Mouse (Mus musculus) gastrocnemius, postnatal 36 days (tissue): ENCODE measurements around the gene Gm21887. TPM values are rescaled to one million over a fixed set of nuclear protein-coding genes. Genes with fewer than 3 reads are reported as not detected.
"Not testable (repeated sequence)": the region's sequence is repeated elsewhere in the genome, so short reads cannot be mapped to it uniquely, and the experiment has no call there.

Source experiments
- DNase-seq, 2 experiments: peaks; one replicate each; pipeline ENCODE4 v3.0.0; 2022
- intact Hi-C: fragments of 180-260 bp; cut with DNase I; formaldehyde crosslinking; loops from one replicate; pipeline ENCODE4 v1.15.1; 2025
- total RNA-seq, 2 experiments: library from RNA; stranded (reverse); gene quantifications; 2 replicates each; pipeline ENCODE4 v1.2.3; 2021

The Gm21887 gene
- total RNA-seq, 2 experiments from 2014 or later = 26.2 to 44.5 TPM

DNA sequence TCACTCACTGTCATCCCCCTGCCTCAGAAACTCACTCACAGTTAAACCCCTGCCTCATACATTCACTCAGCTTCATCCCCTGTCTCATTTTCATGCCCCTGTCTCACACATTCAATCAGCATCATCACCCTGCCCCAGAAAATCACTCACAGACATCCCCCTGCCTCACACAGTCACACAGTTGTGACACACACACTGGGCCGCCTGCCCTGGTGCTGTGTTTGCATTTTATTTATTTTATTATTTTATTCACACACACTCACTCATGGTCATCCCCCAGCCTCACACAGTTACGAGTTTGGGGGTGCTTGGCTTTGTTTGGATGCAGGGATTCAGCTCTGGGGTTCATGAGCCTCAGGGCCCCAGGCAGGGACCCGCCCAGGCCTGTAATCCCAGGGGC lies 875 bp upstream of the Gm21887 start:
- intact Hi-C loops, DNase-seq: not testable (repeated sequence)

DNA sequence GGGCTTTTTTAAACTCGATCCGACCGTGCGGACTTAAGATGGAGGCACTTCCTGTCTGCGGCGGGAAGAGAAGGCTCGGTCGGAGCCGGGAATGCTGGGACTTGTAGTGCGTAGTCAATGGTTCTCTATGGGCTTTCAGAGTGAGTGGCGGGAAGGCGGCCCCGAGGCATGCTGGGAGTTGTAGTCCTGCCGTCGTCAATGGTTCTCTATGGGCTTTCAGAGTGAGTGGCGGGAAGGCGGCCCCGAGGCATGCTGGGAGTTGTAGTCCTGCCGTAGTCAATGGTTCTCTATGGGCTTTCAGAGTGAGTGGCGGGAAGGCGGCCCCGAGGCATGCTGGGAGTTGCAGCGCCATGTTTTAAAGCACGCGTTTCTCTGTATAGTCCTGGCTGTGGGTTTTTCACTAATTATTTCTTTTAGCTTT lies 352 bp downstream of the Gm21887 start:
- DNase-seq = peak; percentile 100
- intact Hi-C loops = not testable (repeated sequence)

DNA sequence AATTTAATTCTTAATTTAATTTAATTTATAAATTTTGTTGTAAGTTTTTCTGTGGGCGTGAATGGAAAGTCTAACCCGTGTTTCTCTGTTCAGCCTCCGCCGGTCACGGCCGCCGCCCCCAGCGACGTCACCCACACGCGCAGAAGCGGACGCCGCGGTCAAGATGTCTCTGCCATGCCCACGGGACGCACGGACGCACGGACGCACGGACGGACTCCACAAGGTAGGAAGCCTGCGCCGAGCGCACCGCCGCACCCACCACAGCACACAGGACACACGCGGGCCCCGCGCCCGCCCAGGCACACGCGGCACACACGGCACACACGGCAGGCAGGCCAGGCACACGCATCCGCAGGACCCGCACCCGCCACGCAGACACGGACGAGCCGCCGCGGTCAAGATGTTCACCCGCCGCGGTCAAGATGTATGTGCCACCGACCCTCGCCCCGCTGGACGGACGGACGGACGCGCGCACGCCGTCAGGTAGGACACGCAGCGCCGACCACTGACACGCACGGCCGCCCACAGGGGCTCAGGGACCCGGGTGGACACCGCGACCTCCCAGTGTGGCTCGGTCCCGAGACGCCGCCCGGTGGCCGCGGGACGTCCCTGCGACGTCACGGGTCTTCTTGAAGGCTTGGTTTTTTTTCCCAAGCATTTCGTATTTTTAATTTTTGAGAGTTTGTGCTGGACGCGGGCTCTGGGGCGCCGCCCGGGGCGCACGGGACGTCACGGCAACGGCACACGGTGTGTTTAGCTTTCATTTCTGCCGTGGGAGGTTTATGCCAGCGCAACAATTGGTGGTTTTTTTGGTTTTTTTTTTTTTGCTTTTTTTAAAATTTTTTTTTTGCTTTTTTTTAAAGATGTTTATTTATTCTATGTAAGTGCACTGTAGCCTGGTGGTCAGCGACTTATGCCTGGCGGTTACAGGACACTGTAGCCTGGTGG lies 1.4 kb downstream of the Gm21887 start:
- DNase-seq, intact Hi-C loops: not testable (repeated sequence)

DNA sequence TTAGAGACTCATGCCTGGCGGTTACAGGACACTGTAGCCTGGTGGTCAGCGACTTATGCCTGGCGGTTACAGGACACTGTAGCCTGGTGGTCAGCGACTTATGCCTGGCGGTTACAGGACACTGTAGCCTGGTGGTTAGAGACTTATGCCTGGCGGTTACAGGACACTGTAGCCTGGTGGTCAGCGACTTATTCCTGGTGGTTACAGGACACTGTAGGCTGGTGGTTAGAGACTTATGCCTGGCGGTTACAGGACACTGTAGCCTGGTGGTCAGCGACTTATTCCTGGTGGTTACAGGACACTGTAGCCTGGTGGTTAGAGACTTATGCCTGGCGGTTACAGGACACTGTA lies 2.0 kb downstream of the Gm21887 start:
- DNase-seq, intact Hi-C loops: not testable (repeated sequence)

DNA sequence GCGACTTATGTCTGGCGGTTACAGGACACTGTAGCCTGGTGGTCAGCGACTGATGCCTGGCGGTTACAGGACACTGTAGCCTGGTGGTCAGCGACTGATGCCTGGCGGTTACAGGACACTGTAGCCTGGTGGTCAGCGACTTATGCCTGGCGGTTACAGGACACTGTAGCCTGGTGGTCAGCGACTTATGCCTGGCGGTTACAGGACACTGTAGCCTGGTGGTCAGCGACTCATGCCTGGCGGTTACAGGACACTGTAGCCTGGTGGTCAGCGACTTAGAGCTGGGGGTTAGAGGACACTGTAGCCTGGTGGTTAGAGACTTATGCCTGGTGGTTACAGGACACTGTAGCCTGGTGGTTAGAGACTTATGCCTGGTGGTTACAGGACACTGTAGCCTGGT lies 4.0 kb downstream of the Gm21887 start:
- intact Hi-C loops, DNase-seq: not testable (repeated sequence)

DNA sequence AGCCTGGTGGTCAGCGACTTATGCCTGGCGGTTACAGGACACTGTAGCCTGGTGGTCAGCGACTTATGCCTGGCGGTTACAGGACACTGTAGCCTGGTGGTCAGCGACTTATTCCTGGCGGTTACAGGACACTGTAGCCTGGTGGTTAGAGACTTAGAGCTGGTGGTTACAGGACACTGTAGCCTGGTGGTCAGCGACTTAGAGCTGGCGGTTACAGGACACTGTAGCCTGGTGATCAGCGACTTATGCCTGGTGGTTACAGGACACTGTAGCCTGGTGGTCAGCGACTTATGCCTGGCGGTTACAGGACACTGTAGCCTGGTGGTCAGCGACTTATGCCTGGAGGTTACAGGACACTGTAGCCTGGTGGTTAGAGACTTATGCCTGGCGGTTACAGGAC lies 4.6 kb downstream of the Gm21887 start:
- DNase-seq, intact Hi-C loops: not testable (repeated sequence)

DNA sequence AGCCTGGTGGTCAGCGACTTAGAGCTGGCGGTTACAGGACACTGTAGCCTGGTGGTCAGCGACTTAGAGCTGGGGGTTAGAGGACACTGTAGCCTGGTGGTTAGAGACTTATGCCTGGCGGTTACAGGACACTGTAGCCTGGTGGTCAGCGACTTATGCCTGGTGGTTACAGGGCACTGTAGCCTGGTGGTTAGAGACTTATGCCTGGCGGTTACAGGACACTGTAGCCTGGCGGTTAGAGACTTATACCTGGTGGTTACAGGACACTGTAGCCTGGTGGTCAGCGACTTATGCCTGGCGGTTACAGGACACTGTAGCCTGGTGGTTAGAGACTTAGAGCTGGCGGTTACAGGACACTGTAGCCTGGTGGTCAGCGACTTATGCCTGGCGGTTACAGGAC lies 6.4 kb downstream of the Gm21887 start:
- DNase-seq, intact Hi-C loops: not testable (repeated sequence)

DNA sequence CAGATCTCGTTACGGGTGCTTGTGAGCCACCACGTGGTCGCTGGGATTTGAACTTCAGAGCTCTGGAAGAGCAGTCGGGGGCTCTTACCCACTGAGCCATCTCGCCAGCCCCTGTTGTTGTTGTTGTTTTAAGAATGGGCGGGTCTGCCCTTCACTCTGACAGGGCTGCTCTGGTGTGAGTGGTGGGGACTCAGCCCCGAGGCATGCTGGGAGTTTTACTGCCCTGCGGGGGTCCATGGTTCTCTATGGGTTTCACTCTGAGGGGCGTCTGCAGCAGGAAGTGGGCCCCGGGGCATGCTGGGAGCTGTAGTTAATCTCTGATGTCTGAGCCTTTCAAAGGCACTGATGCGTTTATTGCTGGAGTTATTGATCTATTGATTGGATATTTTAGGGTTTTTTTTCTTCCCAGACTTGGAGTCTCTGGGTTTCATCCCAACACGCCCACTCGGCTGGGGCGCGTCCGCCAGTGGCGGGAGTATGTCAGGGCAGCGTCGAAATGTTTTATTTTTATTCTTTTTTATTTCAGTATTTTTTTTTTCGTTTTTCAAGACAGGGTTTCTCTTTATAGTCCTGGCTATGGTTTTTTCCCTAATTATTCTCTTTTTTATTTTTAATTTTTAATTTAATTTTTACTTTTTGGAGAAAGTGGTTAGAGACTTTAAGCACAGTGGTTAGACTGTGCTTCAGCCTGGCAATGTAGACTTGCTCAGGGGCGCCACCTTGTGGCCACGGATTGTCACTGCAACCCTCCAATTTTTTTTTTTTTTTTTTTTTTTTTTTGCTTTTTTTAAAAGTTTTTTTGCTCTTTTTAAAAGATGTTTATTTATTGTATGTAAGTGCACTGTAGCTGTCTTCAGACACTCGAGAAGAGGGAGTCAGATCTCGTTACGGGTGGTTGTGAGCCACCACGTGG lies 8.1 kb downstream of the Gm21887 start:
- intact Hi-C loops, DNase-seq: not testable (repeated sequence)

DNA sequence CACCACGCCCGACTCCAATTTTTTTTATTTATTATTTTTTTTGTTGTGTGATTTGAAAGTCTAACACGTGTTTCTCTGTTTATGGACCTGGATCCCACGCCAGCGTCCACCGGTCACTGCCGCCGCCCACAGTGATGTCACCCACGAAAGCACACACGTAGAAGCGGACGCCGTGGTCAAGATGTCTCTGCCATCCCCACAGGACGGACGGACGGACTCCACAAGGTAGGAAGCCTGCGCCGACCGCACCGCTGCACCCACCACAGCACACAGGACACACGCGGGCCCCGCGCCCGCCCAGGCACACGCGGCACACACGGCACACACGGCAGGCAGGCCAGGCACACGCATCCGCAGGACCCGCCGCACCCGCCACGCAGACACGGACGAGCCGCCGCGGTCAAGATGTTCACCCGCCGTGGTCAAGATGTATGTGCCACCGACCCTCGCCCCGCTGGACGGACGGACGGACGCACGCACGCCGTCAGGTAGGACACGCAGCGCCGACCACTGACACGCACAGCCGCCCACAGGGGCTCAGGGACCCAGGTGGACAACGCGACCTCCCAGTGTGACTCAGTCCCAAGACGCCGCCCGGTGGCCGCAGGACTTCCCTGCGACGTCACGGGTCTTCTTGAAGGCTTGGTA lies 9.2 kb downstream of the Gm21887 start:
- intact Hi-C loops, DNase-seq: not testable (repeated sequence)

DNA sequence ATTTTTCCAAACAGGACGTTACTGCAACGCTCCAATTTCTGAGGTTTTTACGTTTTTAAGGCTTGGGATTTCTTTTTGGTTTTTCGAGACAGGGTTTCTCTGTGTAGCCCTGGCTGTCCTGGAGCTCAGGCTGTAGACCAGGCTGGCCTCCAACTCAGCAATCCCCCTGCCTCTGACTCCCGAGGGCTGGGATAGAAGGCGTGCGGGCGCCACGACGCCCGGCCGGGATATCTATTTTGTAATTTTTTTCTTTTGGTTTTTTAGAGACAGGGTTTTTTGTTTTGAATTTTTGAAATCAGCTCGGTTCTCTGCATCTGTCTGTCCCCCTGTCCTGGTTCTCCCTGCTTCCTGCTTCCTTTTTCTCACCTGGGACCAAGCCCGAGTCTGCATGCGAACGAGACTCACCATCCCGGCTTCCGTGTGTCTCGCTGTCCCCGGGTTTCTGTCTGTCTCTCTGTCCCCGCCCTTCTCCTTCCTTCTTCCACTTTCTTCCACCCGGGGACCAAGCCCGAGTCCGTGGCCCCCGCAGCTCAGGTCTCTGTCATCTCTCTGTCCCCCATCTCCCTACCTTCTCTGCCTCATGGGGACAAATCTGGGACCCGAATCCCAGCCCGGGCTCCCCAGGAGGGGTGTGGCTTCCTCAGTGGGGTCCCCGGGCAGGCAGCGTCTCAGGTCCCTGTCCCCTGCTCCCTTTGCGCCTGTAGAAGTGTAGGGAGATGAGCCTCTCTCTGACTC lies 9.9 kb downstream of the Gm21887 start:
- intact Hi-C loops, DNase-seq: not testable (repeated sequence)

DNA sequence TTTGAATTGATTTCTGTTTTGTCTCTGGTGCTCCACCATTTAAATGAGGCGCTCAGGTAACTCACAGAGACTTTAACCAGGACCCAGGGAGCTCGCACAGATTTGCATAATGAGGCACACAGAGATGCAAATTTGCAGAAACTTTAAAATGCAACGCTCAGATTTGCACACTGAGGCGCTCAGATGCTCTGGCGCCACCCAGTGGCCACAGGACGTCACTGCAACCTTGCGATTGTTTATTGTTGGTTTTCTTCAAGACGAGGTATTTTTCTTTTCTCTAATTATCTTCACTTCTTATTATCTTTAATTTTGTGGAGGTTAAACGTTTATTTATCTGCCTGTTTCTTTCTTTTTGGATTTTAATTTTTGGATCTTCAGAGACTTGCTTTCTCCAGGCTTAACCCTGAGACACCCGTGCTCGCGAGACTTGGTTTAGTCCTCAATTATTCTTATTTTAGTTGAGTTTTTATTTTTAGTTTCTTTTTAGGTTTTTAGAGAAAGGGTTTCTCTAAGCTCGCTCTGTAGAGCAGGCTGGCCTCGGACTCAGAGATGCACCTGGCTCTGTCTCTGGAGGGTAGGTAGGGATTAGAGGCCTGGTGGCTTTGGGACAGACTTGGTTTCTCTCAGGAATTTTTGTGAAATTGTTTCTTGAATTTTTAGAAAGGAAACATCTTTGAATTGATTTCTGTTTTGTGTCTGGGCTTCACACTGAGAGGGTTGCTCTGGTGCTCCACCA lies 10.7 kb downstream of the Gm21887 start:
- peak; percentile 88 to 98 for DNase-seq
- intact Hi-C loops = not testable (repeated sequence)

DNA sequence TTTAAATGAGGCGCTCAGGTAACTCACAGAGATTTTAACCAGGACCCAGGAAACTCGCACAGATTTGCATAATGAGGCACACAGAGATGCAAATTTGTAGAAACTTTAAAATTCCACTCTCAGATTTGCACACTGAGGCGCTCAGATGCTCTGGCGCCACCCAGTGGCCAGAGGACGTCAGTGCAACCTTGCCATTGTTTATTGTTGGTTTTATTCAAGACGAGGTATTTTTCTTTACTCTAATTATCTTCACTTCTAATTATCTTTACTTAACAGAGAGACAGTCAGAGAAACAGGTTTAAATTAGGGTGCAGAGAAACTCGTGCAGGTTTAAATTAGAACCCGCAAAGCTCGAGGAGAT lies 11.2 kb downstream of the Gm21887 start:
- intact Hi-C loops, DNase-seq: not testable (repeated sequence)

DNA sequence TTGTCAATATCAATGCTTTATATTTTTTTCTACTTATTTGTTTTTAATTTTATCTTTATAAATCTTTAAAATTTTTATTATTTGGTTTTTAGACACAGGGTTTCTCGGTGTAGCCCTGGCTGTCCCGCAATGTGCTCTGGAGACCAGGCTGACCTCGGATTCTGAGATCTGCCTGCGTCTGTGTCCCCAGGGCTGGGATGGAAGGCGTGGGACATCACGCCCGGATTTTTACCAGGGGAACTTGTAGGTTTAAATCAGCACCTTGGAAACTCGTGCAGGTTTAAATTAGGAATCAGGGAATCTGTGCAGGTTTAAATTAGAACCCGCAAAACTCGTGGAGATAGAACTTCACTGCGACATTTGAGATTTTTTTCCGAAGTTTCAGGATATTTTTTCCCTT lies 11.7 kb downstream of the Gm21887 start:
- intact Hi-C loops = not testable (repeated sequence)

DNA sequence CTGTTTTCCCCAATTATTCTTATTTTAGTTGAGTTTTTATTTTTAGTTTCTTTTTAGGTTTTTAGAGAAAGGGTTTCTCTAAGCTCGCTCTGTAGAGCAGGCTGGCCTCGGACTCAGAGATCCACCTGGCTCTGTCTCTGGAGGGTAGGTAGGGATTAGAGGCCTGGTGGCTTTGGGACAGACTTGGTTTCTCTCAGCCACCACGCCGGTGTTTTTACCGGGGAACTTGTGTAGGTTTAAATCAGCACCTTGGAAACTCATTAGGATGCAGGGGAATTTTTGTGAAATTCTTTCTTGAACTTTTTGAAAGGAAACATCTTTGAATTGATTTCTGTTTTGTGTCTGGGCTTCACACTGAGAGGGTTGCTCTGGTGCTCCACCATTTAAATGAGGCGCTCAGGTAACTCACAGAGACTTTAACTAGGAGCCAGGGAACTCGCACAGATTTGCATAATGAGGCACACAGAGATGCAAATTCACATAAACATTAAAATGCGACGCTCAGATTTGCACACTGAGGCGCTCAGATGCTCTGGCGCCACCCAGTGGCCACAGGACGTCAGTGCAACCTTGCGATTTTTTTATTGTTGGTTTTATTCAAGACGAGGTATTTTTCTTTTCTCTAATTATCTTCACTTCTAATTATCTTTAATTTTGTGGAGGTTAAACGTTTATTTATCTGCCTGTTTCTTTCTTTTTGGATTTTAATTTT lies 12.4 kb downstream of the Gm21887 start:
- intact Hi-C loops, DNase-seq: not testable (repeated sequence)

More for the DNA sequence above, 11.7 kb downstream of the Gm21887 start:
- DNase-seq = not testable (repeated sequence)
